Mouse (Mus musculus) thymus, adult 2 months (tissue): Measurements from ENCODE around the gene Grasp. TPM values are rescaled to one million over a fixed set of nuclear protein-coding genes. Genes with fewer than 3 reads are reported as not detected.

Source experiments
- DNase-seq: peaks from one replicate; pipeline ENCODE4 v3.0.0; 2021
- H3K27ac ChIP-seq: fragments of 200-500 bp; 2 replicates; pipeline ENCODE4 v1.5.1; 2012; ENCODE audit warnings: low read length, control low read depth; ENCODE audit not compliant: control insufficient read depth, insufficient read depth
- H3K27me3 ChIP-seq: fragments of 200-500 bp; 2 replicates; pipeline ENCODE4 v1.6.1; 2012; ENCODE audit warnings: mild to moderate bottlenecking, low read length, moderate library complexity, mixed read lengths; ENCODE audit not compliant: control insufficient read depth, insufficient read depth
- H3K36me3 ChIP-seq: fragments of 200-500 bp; 2 replicates; pipeline ENCODE4 v1.6.1; 2012; ENCODE audit warnings: mild to moderate bottlenecking, low read length, moderate library complexity; ENCODE audit not compliant: control insufficient read depth, insufficient read depth
- H3K4me1 ChIP-seq: fragments of 200-500 bp; replicated peaks from 2 replicates; pipeline ENCODE4 v1.6.1; 2012; ENCODE audit warnings: low read length; ENCODE audit not compliant: control insufficient read depth, insufficient read depth
- H3K4me3 ChIP-seq: fragments of 200-500 bp; 2 replicates; pipeline ENCODE4 v1.5.1; 2012; ENCODE audit warnings: mild to moderate bottlenecking, low read length, control low read depth, moderate library complexity; ENCODE audit not compliant: control insufficient read depth, insufficient read depth
- CTCF ChIP-seq: fragments of 200-500 bp; IDR thresholded peaks from 2 replicates; pipeline ENCODE4 v1.5.1; 2012; ENCODE audit warnings: mild to moderate bottlenecking, control low read depth, low read length, moderate library complexity, borderline replicate concordance; ENCODE audit not compliant: control insufficient read depth, poor library complexity, insufficient read depth; ENCODE audit errors: extremely low read depth
- POLR2A ChIP-seq: fragments of 200-500 bp; IDR thresholded peaks from 2 replicates; pipeline ENCODE4 v1.6.1; 2012; ENCODE audit warnings: mild to moderate bottlenecking, low read length, control low read depth, moderate library complexity; ENCODE audit not compliant: control insufficient read depth, poor library complexity, insufficient read depth; ENCODE audit errors: extremely low read depth
- WGBS: fragments of 180-500 bp; shearing (Covaris S2); methylation state at CpG from one replicate; pipeline ENCODE4 v1.1.7; 2018; 5-methylcytosine and 5-hydroxymethylcytosine counted together
- polyA plus RNA-seq: library from polyadenylated mRNA; depleted of rRNA; stranded (reverse); fragments of >200 nt; gene quantifications from 2 replicates; pipeline ENCODE4 v1.2.3, GENCODE M21; 2012

Grasp gene
- polyA plus RNA-seq, 1 experiment = 10.2 TPM

DNA sequence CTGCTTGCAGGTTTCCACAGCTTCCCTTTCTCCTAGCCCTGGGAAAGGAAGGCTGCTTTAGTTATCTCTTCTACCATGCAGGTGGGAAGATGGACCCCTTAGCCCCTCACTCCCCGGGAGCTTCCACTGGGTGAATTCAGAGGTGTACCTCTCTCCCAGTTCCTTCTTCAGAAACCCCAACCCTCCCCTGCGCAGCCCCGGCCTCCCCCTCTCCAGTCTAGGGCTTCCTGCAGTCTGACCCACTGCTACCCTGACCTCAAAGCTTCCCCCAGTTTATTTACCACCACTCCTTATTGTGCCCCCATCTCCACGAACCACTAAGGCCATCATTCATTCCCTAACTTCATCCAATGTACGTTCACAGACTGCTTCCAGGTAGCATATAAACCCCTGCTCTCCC, 392 bp upstream of the Grasp start:
- Histone ChIP-seq H3K27me3 (no peaks in the 10 kb centered on the region; the same call in 1 of the 2 replicates), H3K4me1 (peaks cover 30% of the 10 kb centered on the region), H3K27ac (no peak overlapping the region)

DNA sequence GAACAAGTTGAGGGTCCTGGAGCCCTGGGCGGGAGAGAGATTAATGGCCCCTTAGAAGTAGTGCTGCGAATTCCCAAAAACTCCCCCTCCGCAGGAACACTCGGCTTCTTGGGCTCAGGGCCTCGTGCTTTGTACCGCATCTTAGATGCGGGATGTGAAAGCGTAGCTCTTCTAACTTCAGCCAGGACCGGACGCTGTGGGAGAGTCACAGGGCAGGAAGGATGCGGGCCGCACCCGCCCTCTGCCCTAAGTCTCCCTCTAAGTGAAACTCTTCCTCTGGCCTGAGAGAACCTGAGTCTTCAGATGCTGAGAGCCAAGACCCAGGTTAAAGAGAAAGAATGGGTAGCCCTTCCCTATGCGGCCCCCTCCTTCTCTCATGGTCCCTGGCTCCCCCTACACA, 989 bp downstream of the Grasp start:
- no peaks in the 10 kb centered on the region for H3K36me3 ChIP-seq
- H3K27me3 ChIP-seq = no peaks in the 10 kb centered on the region; the same call in 1 of the 2 replicates
- WGBS = 4% methylated on average over 14 of the region's 14 CpGs
- no peak overlapping the region for H3K27ac ChIP-seq
- TF ChIP-seq POLR2A (no peak), CTCF (no peak)
- H3K4me1 ChIP-seq = peaks cover 32% of the 10 kb centered on the region
- DNase-seq = peak; percentile 37
- peak overlapping the region; percentile 53 for H3K4me3 ChIP-seq

More for the DNA sequence above, 392 bp upstream of the Grasp start:
- H3K4me3 ChIP-seq = peak overlapping the region; percentile 53; the same call in 1 of the 2 replicates
- 2% methylated on average over 5 of the region's 5 CpGs for WGBS
- H3K36me3 ChIP-seq = no peaks in the 10 kb centered on the region
- TF ChIP-seq POLR2A (no peak), CTCF (no peak)
- DNase-seq = no peak

DNA sequence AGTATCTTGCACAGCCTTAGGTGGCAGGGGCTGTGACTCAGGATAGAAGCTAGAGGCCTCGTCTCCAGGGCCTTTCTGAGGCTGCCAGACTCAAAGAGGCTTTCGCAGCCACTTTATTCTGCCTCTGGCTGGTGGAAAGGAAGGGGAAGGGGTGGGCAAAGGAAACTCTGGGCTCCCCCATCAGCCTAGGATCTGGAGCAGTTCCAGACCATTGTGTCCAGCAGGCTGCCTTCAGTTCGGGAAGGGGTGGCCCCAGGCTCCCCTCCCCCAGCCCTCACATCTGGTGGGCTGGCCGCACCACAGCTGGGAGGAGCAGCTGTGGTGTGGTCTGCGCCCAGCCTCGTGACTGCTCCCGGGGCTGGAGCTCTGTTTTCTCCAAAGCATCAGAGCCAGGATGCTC, 4.0 kb downstream of the Grasp start:
- H3K27me3 ChIP-seq = no peaks in the 10 kb centered on the region; the same call in 1 of the 2 replicates
- H3K27ac ChIP-seq = no peak overlapping the region
- WGBS = 17% methylated on average over 7 of the region's 7 CpGs
- no peak for DNase-seq
- H3K4me1 ChIP-seq = peaks cover 41% of the 10 kb centered on the region
- H3K36me3 ChIP-seq = no peaks in the 10 kb centered on the region
- TF ChIP-seq CTCF (no peak), POLR2A (no peak)
- no peak overlapping the region for H3K4me3 ChIP-seq

DNA sequence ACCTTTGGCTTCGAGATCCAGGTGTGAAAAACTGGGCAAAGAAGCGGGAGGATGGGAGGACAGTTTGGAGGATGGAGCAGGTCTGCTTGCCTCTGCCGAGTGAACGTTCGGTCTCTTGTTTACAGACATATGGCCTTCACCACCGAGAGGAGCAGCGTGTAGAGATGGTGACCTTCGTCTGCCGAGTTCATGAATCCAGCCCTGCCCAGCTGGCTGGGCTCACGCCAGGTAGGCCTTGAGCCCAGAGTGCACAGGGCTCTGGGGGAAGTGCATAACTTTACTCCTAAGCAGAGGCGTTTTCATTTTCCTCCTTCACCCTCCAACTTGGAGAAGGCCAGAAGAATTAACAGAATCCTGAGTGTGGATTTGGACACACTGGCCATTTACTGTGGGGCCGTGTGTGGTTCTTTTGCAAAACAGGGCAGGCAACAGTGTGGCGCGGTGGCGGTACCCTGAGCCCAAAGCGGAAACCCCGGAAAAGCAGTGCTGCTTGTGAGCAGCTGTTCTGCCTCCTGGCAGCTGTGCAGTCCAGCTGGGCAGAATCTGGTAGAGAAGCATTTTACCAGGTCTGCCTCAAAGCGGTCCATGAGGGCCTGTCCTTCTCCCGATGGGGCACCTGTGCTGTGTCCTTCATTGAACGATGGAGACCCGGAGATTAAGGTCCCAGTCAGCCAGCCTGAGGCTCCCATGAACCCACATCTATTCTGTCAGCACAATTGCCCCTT, 5.0 kb downstream of the Grasp start:
- TF ChIP-seq POLR2A (no peak), CTCF (no peak)
- Histone ChIP-seq H3K36me3 (no peaks in the 10 kb centered on the region), H3K4me1 (peaks cover 47% of the 10 kb centered on the region), H3K27ac (no peak overlapping the region), H3K4me3 (no peak overlapping the region), H3K27me3 (no peaks in the 10 kb centered on the region; the same call in 1 of the 2 replicates)
- DNase-seq = no peak
- WGBS = 95% methylated on average over 21 of the region's 21 CpGs

DNA sequence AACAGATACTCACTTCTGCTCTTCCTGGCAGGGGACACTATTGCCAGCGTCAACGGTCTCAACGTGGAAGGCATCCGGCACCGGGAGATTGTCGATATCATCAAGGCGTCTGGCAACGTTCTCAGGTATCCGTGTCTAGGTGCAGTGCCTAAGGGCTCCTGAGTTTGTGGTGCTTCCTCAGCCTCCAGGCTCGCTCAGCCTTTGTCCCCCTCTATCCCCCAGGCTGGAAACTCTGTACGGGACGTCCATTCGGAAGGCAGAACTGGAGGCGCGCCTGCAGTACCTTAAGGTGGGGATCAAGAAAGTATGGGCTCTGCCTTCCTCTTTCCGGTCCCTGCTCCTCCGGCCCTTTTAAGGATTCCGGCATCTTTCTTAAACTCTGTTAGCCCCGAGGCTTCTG, 6.5 kb downstream of the Grasp start:
- Histone ChIP-seq H3K27me3 (no peaks in the 10 kb centered on the region), H3K27ac (no peak overlapping the region), H3K4me1 (peaks cover 46% of the 10 kb centered on the region), H3K36me3 (no peaks in the 10 kb centered on the region), H3K4me3 (no peak overlapping the region)
- no peak for DNase-seq
- 97% methylated on average over 19 of the region's 19 CpGs for WGBS
- TF ChIP-seq POLR2A (no peak), CTCF (no peak)

DNA sequence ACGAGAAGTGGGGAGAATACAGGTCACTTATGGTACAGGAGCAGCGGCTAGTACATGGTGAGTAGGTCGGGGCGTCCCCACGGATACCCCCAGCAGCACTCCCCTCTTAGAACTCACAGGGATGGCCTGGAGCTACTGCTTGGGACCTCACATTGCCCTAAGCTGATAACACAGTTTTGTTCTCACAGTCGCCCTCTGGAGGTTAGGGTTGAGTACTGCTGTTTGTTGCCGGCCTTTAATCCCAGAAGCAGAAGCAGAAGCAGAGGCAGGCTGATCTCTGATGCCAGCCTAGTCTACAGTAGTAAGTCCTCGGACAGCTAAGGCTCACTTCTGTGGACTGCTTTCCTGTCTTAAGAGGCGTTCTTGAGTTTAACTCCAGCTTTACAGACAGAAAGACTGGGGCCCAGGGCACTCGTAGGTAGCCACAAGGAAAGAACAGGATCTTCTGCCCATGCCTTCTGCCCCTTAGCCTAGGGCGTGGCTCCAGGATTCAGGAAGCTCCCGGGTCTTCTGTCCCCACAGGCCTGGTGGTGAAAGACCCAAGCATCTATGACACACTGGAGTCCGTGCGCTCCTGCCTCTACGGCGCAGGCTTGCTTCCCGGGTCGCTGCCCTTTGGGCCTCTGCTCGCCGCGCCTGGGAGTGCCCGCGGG, 7.1 kb downstream of the Grasp start:
- H3K4me3 ChIP-seq = no peak overlapping the region
- H3K27me3 ChIP-seq = no peaks in the 10 kb centered on the region
- H3K27ac ChIP-seq = no peak overlapping the region
- DNase-seq = no peak
- WGBS = 96% methylated on average over 23 of the region's 23 CpGs
- no peaks in the 10 kb centered on the region for H3K36me3 ChIP-seq
- no peak for TF ChIP-seq POLR2A
- no peak for TF ChIP-seq CTCF
- H3K4me1 ChIP-seq = peaks cover 49% of the 10 kb centered on the region
